Mouse (Mus musculus): ENCODE measurements around the gene Olfr618. TPM values are rescaled to one million over a fixed set of nuclear protein-coding genes. Genes with fewer than 3 reads are reported as not detected.
"Not testable (repeated sequence)": the region's sequence is repeated elsewhere in the genome, so short reads cannot be mapped to it uniquely, and the experiment has no call there.

Olfr618 gene
- polyA plus RNA-seq (2015; fragmentation: Nextera tagmentation; extraction: Ambion mirVana) = 0.15 TPM in 1 of 2 replicates, not detected in the other

GRCm38 (mm10) chr7:103589803-103590202 lies at the start of gene Olfr618:
Gene Olfr618 (plus strand): TSS chr7:103590103.
- Histone ChIP-seq H3K4me1 (ENCODE audit: control insufficient read depth, insufficient read depth, low read length) (no peaks in the 10 kb centered on the region), H3K4me2 (ENCODE audit: low read length) (no peak within 1 kb of the TSS), H3K27ac (ENCODE audit: low read length) (no peak within 1 kb of the TSS), H3K36me3 (ENCODE audit: control insufficient read depth, insufficient read depth, low read length) (no peaks in the 10 kb centered on the region), H3K4me3 (ENCODE audit: low read depth, low read length) (no peak within 1 kb of the TSS), H3K9ac (ENCODE audit: low read depth, low read length) (no peak within 1 kb of the TSS), H3K27me3 (ENCODE audit: control insufficient read depth, insufficient read depth, low read depth, low read length) (no peaks in the 10 kb centered on the region), H3K9me3 (replicated peaks; ENCODE audit: control insufficient read depth, low read length, poor library complexity, severe bottlenecking) (no peaks in the 10 kb centered on the region)
- ATAC-seq = no peak
- 57% methylated on average over 2 of the region's 2 CpGs for WGBS

- H3K4me2 ChIP-seq (ENCODE audit: low read length); H3K9me3 ChIP-seq (replicated peaks; ENCODE audit: control insufficient read depth, low read length, poor library complexity, severe bottlenecking); H3K27me3 ChIP-seq (ENCODE audit: control insufficient read depth, insufficient read depth, low read depth, low read length); H3K27ac ChIP-seq (ENCODE audit: low read length); ATAC-seq; H3K36me3 ChIP-seq (ENCODE audit: control insufficient read depth, insufficient read depth, low read length); H3K9ac ChIP-seq (ENCODE audit: low read depth, low read length); H3K4me1 ChIP-seq (ENCODE audit: control insufficient read depth, insufficient read depth, low read length); H3K4me3 ChIP-seq (ENCODE audit: low read depth, low read length): not testable (repeated sequence)
- 81% methylated on average over 2 of the region's 2 CpGs for WGBS
Measured at GRCm38 (mm10) chr7:103542617-103543016, 47.3 kb upstream of the Olfr618 start, which contains the start of gene Olfr612. Gene Olfr612 (minus strand): TSS chr7:103542717.

- Histone ChIP-seq H3K27ac (ENCODE audit: low read length) (no peak within 1 kb of the TSS), H3K4me3 (ENCODE audit: low read depth, low read length) (no peak within 1 kb of the TSS), H3K9me3 (replicated peaks; ENCODE audit: control insufficient read depth, low read length, poor library complexity, severe bottlenecking) (no peaks in the 10 kb centered on the region), H3K9ac (ENCODE audit: low read depth, low read length) (no peak within 1 kb of the TSS), H3K4me1 (ENCODE audit: control insufficient read depth, insufficient read depth, low read length) (no peaks in the 10 kb centered on the region), H3K27me3 (ENCODE audit: control insufficient read depth, insufficient read depth, low read depth, low read length) (no peaks in the 10 kb centered on the region), H3K4me2 (ENCODE audit: low read length) (no peak within 1 kb of the TSS), H3K36me3 (ENCODE audit: control insufficient read depth, insufficient read depth, low read length) (no peaks in the 10 kb centered on the region)
- 81% methylated on average over 2 of the region's 2 CpGs for WGBS
- ATAC-seq = no peak
Measured at GRCm38 (mm10) chr7:103547774-103548173, 42.1 kb upstream of the Olfr618 start, which contains the start of gene Olfr613. Gene Olfr613 (plus strand): TSS chr7:103548074.

GRCm38 (mm10) chr7:103555779-103556178 lies 34.1 kb upstream of the Olfr618 start, which contains the start of gene Olfr615:
Gene Olfr615 (plus strand): TSS chr7:103556079.
- Histone ChIP-seq H3K9me3 (replicated peaks; ENCODE audit: control insufficient read depth, low read length, poor library complexity, severe bottlenecking) (no peaks in the 10 kb centered on the region), H3K4me1 (ENCODE audit: control insufficient read depth, insufficient read depth, low read length) (no peaks in the 10 kb centered on the region), H3K4me3 (ENCODE audit: low read depth, low read length) (no peak within 1 kb of the TSS), H3K9ac (ENCODE audit: low read depth, low read length) (no peak within 1 kb of the TSS), H3K36me3 (ENCODE audit: control insufficient read depth, insufficient read depth, low read length) (no peaks in the 10 kb centered on the region), H3K4me2 (ENCODE audit: low read length) (no peak within 1 kb of the TSS), H3K27me3 (ENCODE audit: control insufficient read depth, insufficient read depth, low read depth, low read length) (no peaks in the 10 kb centered on the region), H3K27ac (ENCODE audit: low read length) (no peak within 1 kb of the TSS)
- no peak for ATAC-seq
- WGBS = 90% methylated on average over 2 of the region's 2 CpGs

- H3K4me3 ChIP-seq (ENCODE audit: low read depth, low read length) = no peak within 1 kb of the TSS
- no peak within 1 kb of the TSS for H3K4me2 ChIP-seq (ENCODE audit: low read length)
- no peaks in the 10 kb centered on the region for H3K27me3 ChIP-seq (ENCODE audit: control insufficient read depth, insufficient read depth, low read depth, low read length)
- no peak within 1 kb of the TSS for H3K9ac ChIP-seq (ENCODE audit: low read depth, low read length)
- no peaks in the 10 kb centered on the region for H3K4me1 ChIP-seq (ENCODE audit: control insufficient read depth, insufficient read depth, low read length)
- 78% methylated on average over 3 of the region's 3 CpGs for whole genome bisulfite sequencing
- no peaks in the 10 kb centered on the region for H3K36me3 ChIP-seq (ENCODE audit: control insufficient read depth, insufficient read depth, low read length)
- no peak for ATAC-seq
- H3K27ac ChIP-seq (ENCODE audit: low read length) = no peak within 1 kb of the TSS
- H3K9me3 ChIP-seq (replicated peaks; ENCODE audit: control insufficient read depth, low read length, poor library complexity, severe bottlenecking) = no peaks in the 10 kb centered on the region
Measured at GRCm38 (mm10) chr7:103569043-103569442, 20.9 kb upstream of the Olfr618 start, which contains the start of gene Olfr616. Gene Olfr616 (minus strand): TSS chr7:103569143.

GRCm38 (mm10) chr7:103572761-103573160 lies 17.1 kb upstream of the Olfr618 start, which contains the start of gene Olfr617:
Gene Olfr617 (plus strand): TSS chr7:103573061.
- no peak for ATAC-seq
- H3K36me3 ChIP-seq (ENCODE audit: control insufficient read depth, insufficient read depth, low read length) = no peaks in the 10 kb centered on the region
- no peak within 1 kb of the TSS for H3K4me3 ChIP-seq (ENCODE audit: low read depth, low read length)
- no peak within 1 kb of the TSS for H3K27ac ChIP-seq (ENCODE audit: low read length)
- 91% methylated on average over 1 of the region's 1 CpGs for WGBS
- no peak within 1 kb of the TSS for H3K9ac ChIP-seq (ENCODE audit: low read depth, low read length)
- no peaks in the 10 kb centered on the region for H3K27me3 ChIP-seq (ENCODE audit: control insufficient read depth, insufficient read depth, low read depth, low read length)
- no peak within 1 kb of the TSS for H3K4me2 ChIP-seq (ENCODE audit: low read length)
- H3K4me1 ChIP-seq (ENCODE audit: control insufficient read depth, insufficient read depth, low read length) = no peaks in the 10 kb centered on the region
- no peaks in the 10 kb centered on the region for H3K9me3 ChIP-seq (replicated peaks; ENCODE audit: control insufficient read depth, low read length, poor library complexity, severe bottlenecking)

- no peaks in the 10 kb centered on the region for H3K9me3 ChIP-seq (replicated peaks; ENCODE audit: control insufficient read depth, low read length, poor library complexity, severe bottlenecking)
- no peak within 1 kb of the TSS for H3K4me2 ChIP-seq (ENCODE audit: low read length)
- no peak within 1 kb of the TSS for H3K9ac ChIP-seq (ENCODE audit: low read depth, low read length)
- no peaks in the 10 kb centered on the region for H3K36me3 ChIP-seq (ENCODE audit: control insufficient read depth, insufficient read depth, low read length)
- H3K27me3 ChIP-seq (ENCODE audit: control insufficient read depth, insufficient read depth, low read depth, low read length) = no peaks in the 10 kb centered on the region
- H3K4me1 ChIP-seq (ENCODE audit: control insufficient read depth, insufficient read depth, low read length) = no peaks in the 10 kb centered on the region
- no peak within 1 kb of the TSS for H3K4me3 ChIP-seq (ENCODE audit: low read depth, low read length)
- H3K27ac ChIP-seq (ENCODE audit: low read length) = no peak within 1 kb of the TSS
- ATAC-seq = no peak
Measured at GRCm38 (mm10) chr7:103600275-103600674, 10.4 kb downstream of the Olfr618 start, which contains the start of gene Olfr619. Gene Olfr619 (plus strand): TSS chr7:103600575.

GRCm38 (mm10) chr7:103607425-103607824 lies 17.5 kb downstream of the Olfr618 start:
- Histone ChIP-seq H3K36me3 (ENCODE audit: control insufficient read depth, insufficient read depth, low read length) (no peaks in the 10 kb centered on the region), H3K27me3 (ENCODE audit: control insufficient read depth, insufficient read depth, low read depth, low read length) (no peaks in the 10 kb centered on the region), H3K4me2 (ENCODE audit: low read length) (no peak overlapping the region), H3K9ac (ENCODE audit: low read depth, low read length) (no peak overlapping the region), H3K27ac (ENCODE audit: low read length) (no peak overlapping the region), H3K9me3 (replicated peaks; ENCODE audit: control insufficient read depth, low read length, poor library complexity, severe bottlenecking) (no peaks in the 10 kb centered on the region), H3K4me1 (ENCODE audit: control insufficient read depth, insufficient read depth, low read length) (no peaks in the 10 kb centered on the region), H3K4me3 (ENCODE audit: low read depth, low read length) (no peak overlapping the region)
- no peak for ATAC-seq
- 92% methylated on average over 2 of the region's 2 CpGs for WGBS

GRCm38 (mm10) chr7:103612434-103612833 lies 22.5 kb downstream of the Olfr618 start, which contains the start of gene Olfr620:
Gene Olfr620 (minus strand): TSS chr7:103612534.
- no peaks in the 10 kb centered on the region for H3K27me3 ChIP-seq (ENCODE audit: control insufficient read depth, insufficient read depth, low read depth, low read length)
- no peak within 1 kb of the TSS for H3K4me2 ChIP-seq (ENCODE audit: low read length)
- ATAC-seq = no peak
- WGBS = 83% methylated on average over 2 of the region's 2 CpGs
- H3K9ac ChIP-seq (ENCODE audit: low read depth, low read length) = no peak within 1 kb of the TSS
- no peak within 1 kb of the TSS for H3K27ac ChIP-seq (ENCODE audit: low read length)
- H3K4me1 ChIP-seq (ENCODE audit: control insufficient read depth, insufficient read depth, low read length) = no peaks in the 10 kb centered on the region
- H3K9me3 ChIP-seq (replicated peaks; ENCODE audit: control insufficient read depth, low read length, poor library complexity, severe bottlenecking) = no peaks in the 10 kb centered on the region
- H3K4me3 ChIP-seq (ENCODE audit: low read depth, low read length) = no peak within 1 kb of the TSS
- H3K36me3 ChIP-seq (ENCODE audit: control insufficient read depth, insufficient read depth, low read length) = no peaks in the 10 kb centered on the region
